Mouse (Mus musculus) kidney, embryonic 16.5 days (tissue): Measurements from ENCODE around the gene Eral1. TPM values are rescaled to one million over a fixed set of nuclear protein-coding genes. Genes with fewer than 3 reads are reported as not detected.

Source experiments
- ATAC-seq: fragments of 200-750 bp; cut with Nextera tagmentation; 2 replicates; pipeline ENCODE4 v1.8.0; 2017; ENCODE audit warnings: moderate TSS enrichment; ENCODE audit not compliant: low FRiP score, low TSS enrichment
- H3K27ac ChIP-seq: fragments of 300-500 bp; sonication (generic); 2 replicates; pipeline ENCODE4 v1.5.1; 2014; ENCODE audit warnings: low read length
- H3K27me3 ChIP-seq: fragments of 300-500 bp; sonication (generic); 2 replicates; pipeline ENCODE4 v1.6.1; 2014; ENCODE audit warnings: low read length, control low read depth, mixed read lengths; ENCODE audit not compliant: insufficient read depth
- H3K36me3 ChIP-seq: fragments of 300-500 bp; sonication (generic); 2 replicates; pipeline ENCODE4 v1.6.1; 2014; ENCODE audit warnings: low read length, control low read depth, mixed read lengths; ENCODE audit not compliant: insufficient read depth
- H3K4me1 ChIP-seq: fragments of 300-500 bp; sonication (generic); 2 replicates; pipeline ENCODE4 v1.6.1; 2014; ENCODE audit warnings: low read length, control low read depth, mixed read lengths; ENCODE audit not compliant: insufficient read depth
- H3K4me2 ChIP-seq: fragments of 300-500 bp; sonication (generic); replicated peaks from 2 replicates; pipeline ENCODE4 v1.6.1; 2014; ENCODE audit warnings: low read depth, low read length
- H3K4me3 ChIP-seq: fragments of 300-500 bp; sonication (generic); 2 replicates; pipeline ENCODE4 v1.5.1; 2014; ENCODE audit warnings: mild to moderate bottlenecking, low read length
- H3K9ac ChIP-seq: fragments of 300-500 bp; sonication (generic); replicated peaks from 2 replicates; pipeline ENCODE4 v1.6.1; 2014; ENCODE audit warnings: low read length
- H3K9me3 ChIP-seq: fragments of 300-500 bp; sonication (generic); 2 replicates; pipeline ENCODE4 v1.6.1; 2016; ENCODE audit warnings: low read length, control low read depth
- WGBS: fragments of 180-500 bp; shearing (Covaris S2); extraction: QIAGEN DNeasy Blood & Tissue Kit; methylation state at CpG from one replicate; pipeline ENCODE4 v1.1.7; 2014; 5-methylcytosine and 5-hydroxymethylcytosine counted together
- microRNA counts: library from miRNA; unstranded; fragments of <30 nt; microRNA quantifications from one replicate; lab custom pipeline; 2016
- microRNA-seq: library from miRNA; unstranded; fragments of <30 nt; microRNA quantifications from one replicate; pipeline ENCODE4, GENCODE M21; 2016
- polyA plus RNA-seq: library from polyadenylated mRNA; unstranded; fragments of >200 nt; fragmentation: Nextera tagmentation; extraction: Ambion mirVana; gene quantifications from 2 replicates; pipeline ENCODE4 v1.2.1, GENCODE M21; 2015

Eral1 gene
- polyA plus RNA-seq, 1 experiment from 2014 or later: 41.6 TPM

- H3K27me3 ChIP-seq: no peaks in the 10 kb centered on the region
- H3K4me2 ChIP-seq: peak within 1 kb of the TSS; percentile 92
- peaks cover 36% of the 10 kb centered on the region for H3K36me3 ChIP-seq
- H3K4me3 ChIP-seq: peak within 1 kb of the TSS; percentile 71
- under 1% methylated on average over 87 of the region's 96 CpGs for WGBS
- H3K9ac ChIP-seq: peak within 1 kb of the TSS; percentile 85
- H3K27ac ChIP-seq: peak within 1 kb of the TSS; percentile 92
- peak; percentile 93 for ATAC-seq
- no peaks in the 10 kb centered on the region for H3K9me3 ChIP-seq
- H3K4me1 ChIP-seq: peaks cover 25% of the 10 kb centered on the region
Measured at GRCm38 (mm10) chr11:78031947-78032808, 48.0 kb downstream of the Eral1 start, which contains the start of gene Dhrs13. Gene Dhrs13 (plus strand): TSS chr11:78032280.

GRCm38 (mm10) chr11:78031389-78031788, 48.8 kb downstream of the Eral1 start:
- peak overlapping the region; percentile 92; the same call in 1 of the 2 replicates for H3K27ac ChIP-seq
- H3K9ac ChIP-seq: peak overlapping the region; percentile 85
- peak overlapping the region; percentile 92 for H3K4me2 ChIP-seq
- no peaks in the 10 kb centered on the region for H3K27me3 ChIP-seq
- H3K4me1 ChIP-seq: peaks cover 20% of the 10 kb centered on the region
- 37% methylated on average over 6 of the region's 6 CpGs for WGBS
- H3K4me3 ChIP-seq: peak overlapping the region; percentile 71
- no peaks in the 10 kb centered on the region for H3K9me3 ChIP-seq
- peaks cover 44% of the 10 kb centered on the region for H3K36me3 ChIP-seq
- ATAC-seq: no peak

DNA sequence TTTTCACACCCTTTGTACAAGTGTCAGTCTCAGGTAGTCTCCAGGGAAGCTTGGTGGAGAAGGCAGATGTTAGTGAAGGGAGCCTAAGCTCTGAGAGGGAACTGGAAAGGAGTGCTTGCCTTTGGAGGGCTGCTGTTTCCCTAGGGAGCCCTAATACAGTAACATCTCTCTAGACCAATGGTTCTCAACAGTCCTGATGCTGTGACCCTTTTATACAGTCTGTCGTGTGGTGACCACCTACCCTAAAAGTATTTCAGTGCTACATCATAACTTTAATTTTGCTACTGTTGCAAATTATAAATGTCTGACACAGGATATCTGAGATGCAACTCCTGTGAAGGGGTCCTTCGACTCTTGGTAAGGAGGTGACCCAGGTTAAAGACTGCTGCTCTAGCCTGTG, 49.6 kb downstream of the Eral1 start:
- H3K36me3 ChIP-seq: peaks cover 52% of the 10 kb centered on the region
- WGBS: 52% methylated on average over 2 of the region's 2 CpGs
- no peak overlapping the region for H3K4me3 ChIP-seq
- no peaks in the 10 kb centered on the region for H3K9me3 ChIP-seq
- no peaks in the 10 kb centered on the region for H3K27me3 ChIP-seq
- peaks cover 20% of the 10 kb centered on the region for H3K4me1 ChIP-seq
- no peak overlapping the region for H3K9ac ChIP-seq
- no peak for ATAC-seq
- H3K4me2 ChIP-seq: no peak overlapping the region
- no peak overlapping the region for H3K27ac ChIP-seq

DNA sequence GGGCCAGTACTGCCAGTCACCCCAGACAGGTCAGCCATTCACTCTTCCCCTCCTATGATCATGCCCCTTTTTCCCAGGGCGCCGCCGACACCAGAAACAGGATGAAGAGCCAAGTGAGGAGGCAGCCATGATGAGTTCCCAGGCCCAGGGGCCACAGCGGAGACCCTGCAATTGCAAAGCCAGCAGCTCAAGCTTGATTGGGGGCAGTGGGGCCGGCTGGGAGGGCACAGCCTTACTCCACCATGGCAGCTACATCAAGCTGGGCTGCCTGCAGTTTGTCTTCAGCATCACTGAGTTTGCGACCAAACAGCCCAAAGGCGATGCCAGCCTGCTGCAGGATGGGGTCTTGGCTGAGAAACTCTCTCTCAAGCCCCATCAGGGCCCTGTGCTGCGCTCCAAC, 50.9 kb downstream of the Eral1 start:
- no peak overlapping the region for H3K4me3 ChIP-seq
- H3K4me2 ChIP-seq: no peak overlapping the region
- no peak for ATAC-seq
- H3K36me3 ChIP-seq: peaks cover 54% of the 10 kb centered on the region
- H3K4me1 ChIP-seq: peaks cover 20% of the 10 kb centered on the region
- no peak overlapping the region for H3K27ac ChIP-seq
- no peaks in the 10 kb centered on the region for H3K9me3 ChIP-seq
- H3K9ac ChIP-seq: no peak overlapping the region
- WGBS: 81% methylated on average over 8 of the region's 8 CpGs
- H3K27me3 ChIP-seq: no peaks in the 10 kb centered on the region

DNA sequence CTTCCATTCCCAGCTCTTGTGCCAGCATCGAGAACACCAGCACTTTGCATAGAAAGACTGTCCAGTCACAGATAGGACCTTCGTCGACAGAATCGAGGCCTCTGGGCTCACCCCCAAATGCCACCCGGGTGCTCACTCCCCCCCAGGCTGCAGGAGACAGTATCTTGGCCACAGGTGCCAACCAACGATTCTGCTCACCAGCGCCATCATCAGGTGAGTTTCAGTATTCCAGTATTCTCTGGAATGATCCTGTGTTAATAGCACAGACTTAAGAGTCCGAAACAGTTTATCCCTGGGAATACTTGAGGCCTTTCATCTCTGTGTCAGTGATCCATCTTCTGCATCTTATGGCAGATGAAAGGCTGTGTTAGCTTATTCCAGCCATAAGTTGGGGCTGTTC, 56.6 kb downstream of the Eral1 start:
- Histone ChIP-seq H3K27ac (no peak overlapping the region), H3K27me3 (no peaks in the 10 kb centered on the region), H3K36me3 (peaks cover 73% of the 10 kb centered on the region), H3K9ac (no peak overlapping the region), H3K4me3 (no peak overlapping the region), H3K9me3 (no peaks in the 10 kb centered on the region), H3K4me1 (no peaks in the 10 kb centered on the region), H3K4me2 (no peak overlapping the region)
- 88% methylated on average over 8 of the region's 8 CpGs for whole genome bisulfite sequencing
- no peak for ATAC-seq

MicroRNA genes within 50 kb of the gene (microRNA counts, 519-probe panel; counts per million panel counts)
- microRNA mmu-miR-144 (lab: Ali Mortazavi, UCI) (4,071 counts per million, percentile 90 among the panel's probes with 10 or more counts), microRNA mmu-miR-451 (lab: Ali Mortazavi, UCI) (3,819 counts per million, percentile 86 among the panel's probes with 10 or more counts)

Small RNA genes lying within 50 kb of the gene (microRNA-seq; reads per million reads assigned to microRNA genes)
- 119 reads per million, percentile 57 among the genes with 10 or more reads in this experiment for gene Mir144
- not detected for gene Mir451a
- gene Mir451b: not detected

Other genes with a start within 250 kb of the Eral1 start
- 14.7 and 16.0 TPM in 2 replicates for gene Pipox, start 186.3 kb downstream of the Eral1 start, polyA plus RNA-seq
- gene Sez6, start 149.6 kb downstream of the Eral1 start, polyA plus RNA-seq: 0.19 and 0.27 TPM in 2 replicates
- 15.9 and 16.0 TPM in 2 replicates for gene Phf12, start 97.6 kb downstream of the Eral1 start, polyA plus RNA-seq
- 17.0 and 17.1 TPM in 2 replicates for gene Dhrs13, start 48.1 kb downstream of the Eral1 start, polyA plus RNA-seq
- 57.4 and 61.1 TPM in 2 replicates for gene Flot2, start 42.5 kb downstream of the Eral1 start, polyA plus RNA-seq
- 14.8 and 19.3 TPM in 2 replicates for gene Fam222b, start 14.3 kb upstream of the Eral1 start, polyA plus RNA-seq
- gene Traf4, start 85.2 kb upstream of the Eral1 start, polyA plus RNA-seq: 108 and 110 TPM in 2 replicates
- 27.9 and 29.1 TPM in 2 replicates for gene Nek8, start 96.3 kb upstream of the Eral1 start, polyA plus RNA-seq
- gene Tlcd1, start 96.3 kb upstream of the Eral1 start, polyA plus RNA-seq: 35.1 and 36.1 TPM in 2 replicates
- gene Rpl23a, start 103.2 kb upstream of the Eral1 start, polyA plus RNA-seq: 1,090 and 1,147 TPM in 2 replicates
- 128 and 130 TPM in 2 replicates for gene Rab34, start 108.0 kb upstream of the Eral1 start, polyA plus RNA-seq
- 4.5 and 4.8 TPM in 2 replicates for gene Proca1, start 113.0 kb upstream of the Eral1 start, polyA plus RNA-seq
- gene Sdf2, start 165.4 kb upstream of the Eral1 start, polyA plus RNA-seq: 93.8 and 101 TPM in 2 replicates
- 31.5 and 33.5 TPM in 2 replicates for gene Supt6, start 165.6 kb upstream of the Eral1 start, polyA plus RNA-seq
- gene 2610507B11Rik, start 181.4 kb upstream of the Eral1 start, polyA plus RNA-seq: 69.8 and 78.7 TPM in 2 replicates
- gene BC030499, start 210.5 kb upstream of the Eral1 start, polyA plus RNA-seq: 0.30 and 0.33 TPM in 2 replicates
- gene Spag5, start 221.1 kb upstream of the Eral1 start, polyA plus RNA-seq: 41.7 and 48.6 TPM in 2 replicates
- gene Aldoc, start 242.6 kb upstream of the Eral1 start, polyA plus RNA-seq: 8.3 and 10.2 TPM in 2 replicates
- gene Pigs, start 248.0 kb upstream of the Eral1 start, polyA plus RNA-seq: 97.0 and 100 TPM in 2 replicates